Mouse (Mus musculus): ENCODE measurements around the gene Tnip1.

Gene Tnip1

GRCm38 (mm10) chr11:54934198-54934597 lies 28.5 kb downstream of the Tnip1 start:
- DNase-seq (ENCODE audit: low read depth, low spot score), result no peak

DNA sequence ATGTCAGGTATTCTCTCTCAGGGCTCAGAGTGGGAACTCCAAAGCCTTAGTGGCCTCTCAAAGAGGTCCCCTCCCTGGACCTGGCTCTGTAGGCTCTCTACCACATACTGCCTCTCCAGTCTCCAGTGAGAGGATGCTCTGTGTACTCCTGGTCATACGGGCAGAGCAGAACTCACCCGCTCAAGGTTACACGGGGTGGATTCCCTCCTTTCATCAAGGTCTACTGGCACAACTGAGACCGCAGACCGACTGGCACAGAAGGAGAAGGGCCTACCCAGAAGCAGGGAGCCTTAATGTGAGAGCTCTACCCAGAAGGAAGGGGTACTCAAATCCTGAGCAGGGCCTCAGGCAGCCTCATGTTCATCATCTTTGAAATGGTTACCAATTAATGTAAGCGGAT lies 30.2 kb downstream of the Tnip1 start:
- no peak for DNase-seq (ENCODE audit: low read depth, low spot score)

- no peak for DNase-seq (ENCODE audit: low read depth, low spot score)
Observed at GRCm38 (mm10) chr11:54931405-54932093, 31.2 kb downstream of the Tnip1 start.

DNA sequence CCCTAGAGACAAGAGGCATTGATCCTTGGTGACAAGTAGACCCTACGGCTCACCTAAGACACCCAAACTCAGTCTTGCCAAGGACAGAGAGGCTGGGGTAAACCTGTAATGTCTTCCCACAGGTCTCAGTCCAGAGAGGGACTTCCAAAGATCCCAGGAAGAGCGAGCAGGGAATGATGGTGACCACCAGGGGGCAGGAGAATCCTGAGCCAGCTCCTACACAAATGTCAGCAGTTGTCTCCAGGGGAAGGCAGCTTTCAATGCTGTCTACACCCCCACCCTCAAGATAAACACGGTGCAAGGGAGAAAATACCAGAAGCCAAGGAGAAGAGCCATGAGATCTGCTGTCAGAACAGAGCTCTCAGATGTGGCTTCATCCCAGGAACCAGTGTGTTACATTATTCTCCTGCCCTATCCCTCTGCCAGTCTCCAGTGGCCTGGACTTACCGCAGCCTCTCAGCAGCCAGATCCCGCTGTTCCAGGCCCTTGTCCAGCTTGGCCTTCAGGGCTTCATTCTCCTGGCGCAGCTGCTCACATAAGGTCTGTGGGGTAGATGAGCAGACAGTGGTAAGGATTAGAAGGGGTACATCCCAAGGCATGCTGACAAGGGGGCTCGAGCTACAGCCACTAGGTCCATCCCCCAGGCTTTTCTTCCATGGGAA lies 32.3 kb downstream of the Tnip1 start:
- peak; percentile 35 for DNase-seq (ENCODE audit: low read depth, low spot score)

- DNase-seq (ENCODE audit: low read depth, low spot score), result no peak
Observed at GRCm38 (mm10) chr11:54929744-54930143, 33.0 kb downstream of the Tnip1 start.

- no peak for DNase-seq (ENCODE audit: low read depth, low spot score)
Observed at GRCm38 (mm10) chr11:54929290-54929689, 33.4 kb downstream of the Tnip1 start.

- no peak for DNase-seq (ENCODE audit: low read depth, low spot score)
Observed at GRCm38 (mm10) chr11:54928886-54929285, 33.8 kb downstream of the Tnip1 start.

- DNase-seq (ENCODE audit: low read depth, low spot score), result no peak
Observed at GRCm38 (mm10) chr11:54928219-54928618, 34.5 kb downstream of the Tnip1 start.

DNA sequence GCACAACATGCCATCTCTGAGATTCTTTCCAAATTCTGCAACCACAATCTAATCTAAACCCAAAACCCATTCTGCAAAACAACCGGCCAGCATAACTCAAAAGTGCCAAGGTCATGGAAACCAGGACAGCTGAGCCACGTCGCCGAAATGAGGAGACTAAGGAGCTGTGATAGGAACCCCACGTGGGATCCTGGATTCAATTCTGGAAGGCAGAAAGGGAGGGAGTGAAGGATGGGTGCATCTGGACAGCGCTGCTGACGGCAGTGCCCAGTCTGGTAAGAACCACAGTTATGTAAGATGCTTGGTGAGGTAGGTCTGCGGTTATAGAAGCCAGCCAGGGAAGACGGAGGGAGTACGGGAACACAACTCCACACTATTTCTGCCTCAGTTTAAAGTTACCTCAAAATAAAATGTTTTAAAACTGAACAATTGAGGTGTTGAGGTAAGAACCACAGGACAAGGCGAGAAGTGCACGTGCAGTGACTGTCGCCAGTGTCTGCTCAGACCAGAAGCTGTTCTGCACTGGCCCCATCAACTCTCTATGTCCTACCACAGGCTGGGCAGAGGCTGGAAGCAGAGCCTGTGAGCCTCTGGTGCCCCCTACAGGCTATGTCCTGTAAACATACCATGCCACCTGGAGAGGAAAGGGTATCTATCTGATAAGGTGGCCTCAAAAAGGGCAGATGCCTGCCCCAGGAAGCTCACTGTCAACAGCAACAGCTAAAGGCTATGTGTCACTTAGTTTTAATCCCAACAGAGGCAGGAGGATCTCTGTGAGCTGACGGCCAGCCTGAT lies 35.2 kb downstream of the Tnip1 start:
- DNase-seq (ENCODE audit: low read depth, low spot score), result peak; percentile 35

- no peak for DNase-seq (ENCODE audit: low read depth, low spot score)
Observed at GRCm38 (mm10) chr11:54924145-54924544, 38.6 kb downstream of the Tnip1 start.

GRCm38 (mm10) chr11:54922488-54922887 lies 40.2 kb downstream of the Tnip1 start:
- DNase-seq (ENCODE audit: low read depth, low spot score), result no peak

GRCm38 (mm10) chr11:54921798-54922197 lies 40.9 kb downstream of the Tnip1 start:
- DNase-seq (ENCODE audit: low read depth, low spot score), result no peak

DNA sequence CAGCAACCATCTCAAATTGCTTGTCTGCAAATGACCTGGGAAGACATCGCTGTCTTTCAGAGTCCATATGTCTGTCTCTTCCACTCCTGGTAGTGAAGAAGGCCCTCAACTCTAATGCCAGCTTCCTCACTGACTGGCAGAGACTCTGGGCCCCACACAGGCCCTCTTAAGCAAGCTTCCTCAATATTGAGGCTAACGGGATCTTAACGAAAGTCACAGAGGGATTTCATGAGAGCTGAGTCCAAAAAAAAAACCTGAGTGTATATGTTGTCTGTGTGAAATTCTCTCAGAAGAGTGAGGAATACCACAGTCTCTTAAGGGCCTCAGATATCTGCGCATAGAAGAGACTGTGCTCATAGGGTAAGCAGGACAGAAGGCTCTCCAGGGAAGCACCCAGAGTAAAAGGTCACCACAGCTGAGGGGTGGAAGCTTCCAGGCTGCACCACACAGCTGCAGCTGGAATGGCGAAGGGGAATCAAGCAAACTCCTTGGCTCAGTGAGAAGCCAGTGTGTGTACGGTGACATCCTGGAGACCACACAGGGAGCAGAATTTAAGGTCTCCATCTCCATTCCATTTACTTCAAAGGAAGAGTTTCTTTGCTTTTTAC lies 41.6 kb downstream of the Tnip1 start:
- no peak for DNase-seq (ENCODE audit: low read depth, low spot score)

DNA sequence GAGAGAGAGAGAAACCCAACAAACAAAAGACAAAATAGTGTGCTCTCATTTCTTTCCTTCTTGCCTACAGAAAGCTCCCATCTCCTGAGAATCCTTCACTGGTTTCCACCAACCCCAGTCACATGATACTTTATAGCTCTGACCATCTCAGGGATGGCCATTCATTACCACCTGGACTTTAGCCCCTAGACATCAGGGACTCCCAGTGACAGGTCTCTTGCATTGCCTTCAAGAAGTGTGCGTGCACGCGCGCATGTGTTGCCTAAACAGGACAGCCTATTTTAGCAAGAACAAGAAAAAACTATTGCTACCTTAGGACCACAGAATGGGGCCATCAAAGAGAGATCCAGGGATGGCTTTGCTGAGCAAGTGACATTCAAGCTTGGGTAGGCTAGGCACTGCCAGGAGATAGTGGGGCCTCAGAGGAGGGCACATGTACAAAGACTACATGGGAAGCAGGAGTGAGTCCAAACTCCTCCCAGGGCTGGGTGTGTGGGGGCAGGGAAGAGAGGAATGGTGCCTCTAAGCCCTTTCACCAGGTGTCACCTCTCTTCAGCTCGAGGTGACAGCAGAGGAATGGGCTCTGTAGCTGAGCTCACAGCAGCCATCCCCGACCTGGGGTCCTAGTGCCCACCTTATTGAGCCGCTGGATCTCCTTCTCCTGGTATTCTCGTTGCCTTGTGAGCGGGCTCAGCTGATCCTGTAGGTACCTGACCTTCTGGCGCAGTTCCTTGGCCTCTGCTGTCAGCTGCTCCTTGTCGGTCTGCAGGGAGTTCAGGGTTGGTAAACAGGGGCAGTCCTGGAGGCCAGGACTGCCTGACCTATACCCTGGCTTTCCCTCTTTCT lies 42.4 kb downstream of the Tnip1 start:
- no peak for DNase-seq (ENCODE audit: low read depth, low spot score)

GRCm38 (mm10) chr11:54918273-54918672 lies 44.4 kb downstream of the Tnip1 start:
- DNase-seq (ENCODE audit: low read depth, low spot score), result no peak

DNA sequence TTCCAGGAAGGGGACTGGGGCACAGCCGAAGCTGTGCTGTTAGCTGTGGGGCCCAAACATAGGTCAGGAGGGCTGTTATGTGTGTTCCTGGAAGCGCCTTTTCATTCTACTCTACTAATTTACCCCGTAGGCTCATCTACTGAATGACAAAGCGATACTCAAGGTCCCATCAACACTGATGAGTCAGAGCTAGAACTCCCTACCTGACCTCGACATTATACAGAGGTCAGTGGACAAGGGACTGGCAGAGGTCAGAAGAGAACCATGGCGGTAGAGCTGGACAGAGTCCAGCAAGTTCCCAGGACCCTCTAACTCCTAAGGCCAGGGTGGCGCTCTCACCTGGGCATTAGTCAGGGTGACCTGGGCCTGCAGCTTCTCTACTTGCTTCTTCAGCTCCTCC lies 45.3 kb downstream of the Tnip1 start:
- no peak for DNase-seq (ENCODE audit: low read depth, low spot score)

DNA sequence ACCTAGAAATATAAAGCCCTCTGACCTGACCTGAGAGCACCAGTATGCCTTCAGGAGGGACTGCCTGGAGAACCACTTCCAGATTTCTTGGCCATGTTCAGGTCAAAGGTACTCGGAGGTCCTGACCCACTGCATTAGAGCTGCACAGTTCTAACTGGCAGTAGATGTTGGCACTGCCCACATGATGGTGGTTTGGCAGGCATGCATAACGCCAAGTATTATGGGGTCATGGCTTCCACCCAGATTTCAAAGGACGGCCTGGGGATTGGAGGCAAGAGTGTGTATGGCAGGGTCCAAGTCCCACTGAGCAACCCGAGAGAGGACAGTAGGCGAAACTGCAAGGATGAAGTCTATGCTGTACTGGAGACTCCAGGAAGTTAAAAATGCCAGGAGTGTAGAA lies 48.9 kb downstream of the Tnip1 start:
- no peak for DNase-seq (ENCODE audit: low read depth, low spot score)

GRCm38 (mm10) chr11:54912503-54913316 lies 50.0 kb downstream of the Tnip1 start:
- no peak for DNase-seq (ENCODE audit: low read depth, low spot score)

- DNase-seq (ENCODE audit: low read depth, low spot score), result no peak
Observed at GRCm38 (mm10) chr11:54911671-54912502, 50.8 kb downstream of the Tnip1 start.

GRCm38 (mm10) chr11:54911201-54911600 lies 51.5 kb downstream of the Tnip1 start:
- no peak for DNase-seq (ENCODE audit: low read depth, low spot score)
